Mouse (Mus musculus) ES-Bruce4 (cell line): ENCODE results near the gene Suclg1. TPM values are rescaled to one million over a fixed set of nuclear protein-coding genes. Genes with fewer than 3 reads are reported as not detected.

Source experiments
- H3K27ac ChIP-seq: 2 replicates; pipeline ENCODE4 v1.5.1; 2012; ENCODE audit warnings: low read length, inconsistent platforms; ENCODE audit not compliant: insufficient read depth
- H3K27me3 ChIP-seq: 2 replicates; pipeline ENCODE4 v1.6.1; 2012; ENCODE audit warnings: mild to moderate bottlenecking, low read length, inconsistent platforms; ENCODE audit not compliant: control insufficient read depth, poor library complexity, insufficient read depth, severe bottlenecking
- H3K36me3 ChIP-seq: 2 replicates; pipeline ENCODE4 v1.6.1; 2012; ENCODE audit warnings: inconsistent platforms, mild to moderate bottlenecking, low read length, moderate library complexity; ENCODE audit not compliant: control insufficient read depth, poor library complexity, insufficient read depth, severe bottlenecking
- H3K4me1 ChIP-seq: one replicate; pipeline ENCODE4 v1.8.1; 2011; ENCODE audit warnings: low read length; ENCODE audit not compliant: control insufficient read depth, insufficient read depth
- H3K4me3 ChIP-seq: 2 replicates; pipeline ENCODE4 v1.5.1; 2011; ENCODE audit warnings: low read depth, mild to moderate bottlenecking, low read length
- H3K9ac ChIP-seq: 2 replicates; pipeline ENCODE4 v1.6.1; 2012; ENCODE audit warnings: low read depth, mild to moderate bottlenecking, inconsistent platforms; ENCODE audit not compliant: poor library complexity, severe bottlenecking
- H3K9me3 ChIP-seq: replicated peaks from 2 replicates; pipeline ENCODE4 v1.6.1; 2012; ENCODE audit warnings: mild to moderate bottlenecking, low read length, inconsistent platforms; ENCODE audit not compliant: control insufficient read depth, poor library complexity, insufficient read depth, severe bottlenecking
- CTCF ChIP-seq: IDR thresholded peaks from one replicate; pipeline ENCODE4 v1.8.1; 2011; ENCODE audit warnings: low read depth, low read length
- EP300 ChIP-seq: IDR thresholded peaks from 2 replicates; pipeline ENCODE4 v1.6.1; 2011; ENCODE audit warnings: low read depth, low read length; ENCODE audit not compliant: insufficient read depth
- POLR2A ChIP-seq: IDR thresholded peaks from one replicate; pipeline ENCODE4 v1.8.1; 2011; ENCODE audit warnings: low read length; ENCODE audit not compliant: insufficient read depth
- polyA plus RNA-seq: library from polyadenylated mRNA; stranded (reverse); fragments of >200 nt; gene quantifications from 2 replicates; pipeline ENCODE4 v1.2.4, GENCODE M21; 2011; ENCODE audit warnings: low read depth; ENCODE audit not compliant: missing spikeins, insufficient read depth, insufficient read length

Gene Suclg1
- polyA plus RNA-seq, 1 experiment = 131 TPM

- no peaks in the 10 kb centered on the region for H3K27me3 ChIP-seq
- H3K27ac ChIP-seq = no peak overlapping the region
- H3K36me3 ChIP-seq = no peaks in the 10 kb centered on the region
- peaks cover 1% of the 10 kb centered on the region for H3K4me1 ChIP-seq
- no peak overlapping the region for H3K4me3 ChIP-seq
- H3K9ac ChIP-seq = no peak overlapping the region
- no peak for TF ChIP-seq POLR2A
- no peak for TF ChIP-seq EP300
- no peak for TF ChIP-seq CTCF
- H3K9me3 ChIP-seq = peaks cover 12% of the 10 kb centered on the region
These were observed 36.6 kb upstream of the Suclg1 start for GRCm38 (mm10) chr6:73211602-73212001.

GRCm38 (mm10) chr6:73221189-73221957, 26.8 kb upstream of the Suclg1 start, which contains the start of gene Dnah6:
Gene Dnah6, minus strand, starts transcription at chr6:73221651.
- no peaks in the 10 kb centered on the region for H3K4me1 ChIP-seq
- H3K9me3 ChIP-seq = peaks cover 6% of the 10 kb centered on the region
- H3K4me3 ChIP-seq = peak within 1 kb of the TSS; percentile 31
- no peak for TF ChIP-seq CTCF
- TF ChIP-seq EP300 = no peak
- TF ChIP-seq POLR2A = no peak
- no peaks in the 10 kb centered on the region for H3K36me3 ChIP-seq
- no peak within 1 kb of the TSS for H3K27ac ChIP-seq
- no peaks in the 10 kb centered on the region for H3K27me3 ChIP-seq
- H3K9ac ChIP-seq = 0 out of 2 replicates have a peak within 1 kb of the TSS, but pooled peaks have one; percentile 11

- peak overlapping the region; percentile 31 for H3K4me3 ChIP-seq
- no peak for TF ChIP-seq POLR2A
- no peak for TF ChIP-seq EP300
- no peak for TF ChIP-seq CTCF
- H3K27ac ChIP-seq = no peak overlapping the region
- H3K9ac ChIP-seq = 0 out of 2 replicates have a peak overlapping the region, but pooled peaks have one; percentile 11
- peaks cover 6% of the 10 kb centered on the region for H3K9me3 ChIP-seq
- no peaks in the 10 kb centered on the region for H3K27me3 ChIP-seq
- no peaks in the 10 kb centered on the region for H3K36me3 ChIP-seq
- H3K4me1 ChIP-seq = no peaks in the 10 kb centered on the region
These were observed 26.0 kb upstream of the Suclg1 start for GRCm38 (mm10) chr6:73221958-73222735.

- H3K9me3 ChIP-seq = peaks cover 6% of the 10 kb centered on the region
- no peaks in the 10 kb centered on the region for H3K27me3 ChIP-seq
- no peaks in the 10 kb centered on the region for H3K4me1 ChIP-seq
- no peak overlapping the region for H3K9ac ChIP-seq
- TF ChIP-seq EP300 = no peak
- H3K36me3 ChIP-seq = no peaks in the 10 kb centered on the region
- no peak overlapping the region for H3K4me3 ChIP-seq
- H3K27ac ChIP-seq = no peak overlapping the region
These were observed 25.2 kb upstream of the Suclg1 start for GRCm38 (mm10) chr6:73222841-73223526.

- H3K9ac ChIP-seq = no peak overlapping the region
- no peak for TF ChIP-seq CTCF
- TF ChIP-seq EP300 = no peak
- no peak for TF ChIP-seq POLR2A
These were observed 20.6 kb upstream of the Suclg1 start for GRCm38 (mm10) chr6:73227376-73228158.

More at GRCm38 (mm10) chr6:73227376-73228158, 20.6 kb upstream of the Suclg1 start:
- Histone ChIP-seq H3K4me3 (no peak overlapping the region), H3K4me1 (no peaks in the 10 kb centered on the region), H3K9me3 (peaks cover 12% of the 10 kb centered on the region), H3K27ac (no peak overlapping the region), H3K27me3 (no peaks in the 10 kb centered on the region), H3K36me3 (no peaks in the 10 kb centered on the region)
